Mouse (Mus musculus) heart, adult 2 months (tissue): ENCODE results near the gene Pdk4.

ENCODE experiments used
- CTCF ChIP-seq: fragments of 200-600 bp; IDR thresholded peaks from 2 replicates; pipeline ENCODE4 v1.8.1; 2022; ENCODE audit warnings: antibody characterized with exemption, mild to moderate bottlenecking, moderate library complexity
- POLR2A ChIP-seq: fragments of 200-500 bp; IDR thresholded peaks from 2 replicates; pipeline ENCODE4 v1.6.1; 2011; ENCODE audit warnings: mild to moderate bottlenecking, low read depth, low read length, control low read depth; ENCODE audit not compliant: insufficient read depth

GRCm38 (mm10) chr6:5449878-5450277 is 46.2 kb downstream of the Pdk4 start:
- TF ChIP-seq POLR2A (no peak), CTCF (no peak)
